Mouse (Mus musculus): ENCODE results near the gene Casc3.

- no peak for TF ChIP-seq POLR2A (IDR thresholded peaks at IDR 0.05; ENCODE audit: low read depth, low read length)
- TF ChIP-seq CTCF (conservative IDR thresholded peaks at IDR 0.05 in 1 of 2, IDR thresholded peaks at IDR 0.05 in 1 of 2; ENCODE audit: low read depth in 2 of 2, low read length in 2 of 2): no peak
- no peak for TF ChIP-seq ZC3H11A (IDR thresholded peaks at IDR 0.05; ENCODE audit: low read depth, low read length)
- TF ChIP-seq MAZ (IDR thresholded peaks at IDR 0.05; ENCODE audit: low read depth, low read length): no peak
- no peak for TF ChIP-seq USF1 (IDR thresholded peaks at IDR 0.05; ENCODE audit: low read depth, low read length)
- TF ChIP-seq RAD21 (IDR thresholded peaks at IDR 0.05; ENCODE audit: low read depth, low read length): no peak
- no peak for TF ChIP-seq IRF4 (IDR thresholded peaks at IDR 0.05; ENCODE audit: low read depth, low read length)
These were observed 45.7 kb downstream of the Casc3 start for GRCm38 (mm10) chr11:98850100-98851093.

All from CH12.LX (cell line).